Mouse (Mus musculus) spleen, embryonic (tissue): ENCODE results near the gene Gm3371.
"Not testable (repeated sequence)": the region's sequence is repeated elsewhere in the genome, so short reads cannot be mapped to it uniquely, and the experiment has no call there.

Source experiments
- CTCF ChIA-PET: fragments of 350-600 bp; sonication (Branson Sonifier 250); formaldehyde crosslinking; loops from one replicate; lab custom pipeline; 2022; lab: Charles Lee

Gm3371 gene

GRCm38 (mm10) chr14:44410588-44410987 is at the start of gene Gm3371:
Gene Gm3371, minus strand, starts transcription at chr14:44410688.
- CTCF ChIA-PET = not testable (repeated sequence)

GRCm38 (mm10) chr14:44433335-44433734 is 22.8 kb upstream of the Gm3371 start, which contains the start of gene Gm8232:
Gene Gm8232, plus strand, starts transcription at chr14:44433635.
- CTCF ChIA-PET = not testable (repeated sequence)

- CTCF ChIA-PET = not testable (repeated sequence)
Observed at GRCm38 (mm10) chr14:44384233-44384632, 26.3 kb downstream of the Gm3371 start.

GRCm38 (mm10) chr14:44365057-44365456 is 45.4 kb downstream of the Gm3371 start, which contains the start of gene Gm8229:
Gene Gm8229, plus strand, starts transcription at chr14:44365357.
- CTCF ChIA-PET = not testable (repeated sequence)

- CTCF ChIA-PET = not testable (repeated sequence)
Observed at GRCm38 (mm10) chr14:44362301-44362700, 48.2 kb downstream of the Gm3371 start.

GRCm38 (mm10) chr14:44361416-44361815 is 49.1 kb downstream of the Gm3371 start:
- CTCF ChIA-PET = not testable (repeated sequence)
